Mouse (Mus musculus) small intestine, adult 2 months (tissue): ENCODE measurements around the gene Adi1.

ENCODE experiments used
- CTCF ChIP-seq: fragments of 200-500 bp; IDR thresholded peaks from 2 replicates; pipeline ENCODE4 v1.5.1; 2012; ENCODE audit warnings: low read depth, mild to moderate bottlenecking, control low read depth, inconsistent platforms, low read length, moderate library complexity, mixed read lengths; ENCODE audit not compliant: insufficient replicate concordance, insufficient read length; ENCODE audit errors: extremely low read depth
- POLR2A ChIP-seq: fragments of 200-500 bp; IDR thresholded peaks from 2 replicates; pipeline ENCODE4 v1.6.1; 2012; ENCODE audit warnings: low read depth, mild to moderate bottlenecking, control low read depth, inconsistent platforms, low read length, moderate library complexity

GRCm38 (mm10) chr12:28705204-28705603, 30.2 kb downstream of the Adi1 start:
- TF ChIP-seq CTCF: no peak
- no peak for TF ChIP-seq POLR2A
